Mouse (Mus musculus): ENCODE results near the gene Tm4sf19. TPM values are rescaled to one million over a fixed set of nuclear protein-coding genes. Genes with fewer than 3 reads are reported as not detected.

The Tm4sf19 gene
- polyA plus RNA-seq, 1 experiment from 2014 or later = not detected

GRCm38 (mm10) chr16:32456086-32456485 is 55.8 kb downstream of the Tm4sf19 start:
- no peaks in the 10 kb centered on the region for H3K4me1 ChIP-seq
- no peak for ATAC-seq (replicated peaks)
- no peak overlapping the region for H3K9ac ChIP-seq
- H3K27ac ChIP-seq = no peak overlapping the region
- H3K27me3 ChIP-seq (replicated peaks) = no peaks in the 10 kb centered on the region
- H3K4me2 ChIP-seq = no peak overlapping the region
- H3K9me3 ChIP-seq = no peaks in the 10 kb centered on the region
- peaks cover 20% of the 10 kb centered on the region for H3K36me3 ChIP-seq (replicated peaks)
- H3K4me3 ChIP-seq = no peak overlapping the region

GRCm38 (mm10) chr16:32456761-32457160 is 56.5 kb downstream of the Tm4sf19 start:
- no peaks in the 10 kb centered on the region for H3K27me3 ChIP-seq (replicated peaks)
- no peak overlapping the region for H3K4me3 ChIP-seq
- H3K9ac ChIP-seq = no peak overlapping the region
- H3K4me2 ChIP-seq = no peak overlapping the region
- 100% methylated on average over 1 of the region's 1 CpGs for WGBS
- no peaks in the 10 kb centered on the region for H3K4me1 ChIP-seq
- no peaks in the 10 kb centered on the region for H3K9me3 ChIP-seq
- no peak overlapping the region for H3K27ac ChIP-seq
- H3K36me3 ChIP-seq (replicated peaks) = peaks cover 20% of the 10 kb centered on the region
- ATAC-seq (replicated peaks) = no peak

Other genes with a start within 250 kb of the Tm4sf19 start
- 8.4 and 8.6 TPM in 2 replicates for gene Nrros, start 234.9 kb upstream of the Tm4sf19 start, polyA plus RNA-seq (2015; fragmentation: Nextera tagmentation; extraction: Ambion mirVana)
- not detected in 2 replicates for gene Bex6, start 220.7 kb upstream of the Tm4sf19 start, polyA plus RNA-seq (2015; fragmentation: Nextera tagmentation; extraction: Ambion mirVana)
- gene Fbxo45, start 153.3 kb upstream of the Tm4sf19 start, polyA plus RNA-seq (2015; fragmentation: Nextera tagmentation; extraction: Ambion mirVana) = 21.1 and 22.6 TPM in 2 replicates
- gene Wdr53, start 153.3 kb upstream of the Tm4sf19 start, polyA plus RNA-seq (2015; fragmentation: Nextera tagmentation; extraction: Ambion mirVana) = 13.7 and 15.6 TPM in 2 replicates
- 0.13 TPM in 1 of 2 replicates, not detected in the other for gene Smco1, start 129.0 kb upstream of the Tm4sf19 start, polyA plus RNA-seq (2015; fragmentation: Nextera tagmentation; extraction: Ambion mirVana)
- gene Rnf168, start 123.0 kb upstream of the Tm4sf19 start, polyA plus RNA-seq (2015; fragmentation: Nextera tagmentation; extraction: Ambion mirVana) = 28.4 and 30.5 TPM in 2 replicates
- gene Ubxn7, start 68.2 kb upstream of the Tm4sf19 start, polyA plus RNA-seq (2015; fragmentation: Nextera tagmentation; extraction: Ambion mirVana) = 22.0 and 25.7 TPM in 2 replicates
- 34.8 and 35.4 TPM in 2 replicates for gene Tctex1d2, start 19.2 kb downstream of the Tm4sf19 start, polyA plus RNA-seq (2015; fragmentation: Nextera tagmentation; extraction: Ambion mirVana)
- 49.8 and 55.1 TPM in 2 replicates for gene Pcyt1a, start 30.4 kb downstream of the Tm4sf19 start, polyA plus RNA-seq (2015; fragmentation: Nextera tagmentation; extraction: Ambion mirVana)
- gene Slc51a, start 87.4 kb downstream of the Tm4sf19 start, polyA plus RNA-seq (2015; fragmentation: Nextera tagmentation; extraction: Ambion mirVana) = 0.20 and 0.50 TPM in 2 replicates
- gene Zdhhc19, start 95.8 kb downstream of the Tm4sf19 start, polyA plus RNA-seq (2015; fragmentation: Nextera tagmentation; extraction: Ambion mirVana) = not detected in 2 replicates
- gene Tfrc, start 208.4 kb downstream of the Tm4sf19 start, polyA plus RNA-seq (2015; fragmentation: Nextera tagmentation; extraction: Ambion mirVana) = 33.0 and 35.6 TPM in 2 replicates
- gene Tnk2, start 243.4 kb downstream of the Tm4sf19 start, polyA plus RNA-seq (2015; fragmentation: Nextera tagmentation; extraction: Ambion mirVana) = 22.0 and 24.2 TPM in 2 replicates

Measured in midbrain, embryonic 15.5 days (tissue).